Mouse (Mus musculus): ENCODE measurements around the gene St8sia1.

Gene St8sia1

GRCm38 (mm10) chr6:142863881-142864280, 100.4 kb downstream of the St8sia1 start:
- DNase-seq = peak; percentile 4

DNA sequence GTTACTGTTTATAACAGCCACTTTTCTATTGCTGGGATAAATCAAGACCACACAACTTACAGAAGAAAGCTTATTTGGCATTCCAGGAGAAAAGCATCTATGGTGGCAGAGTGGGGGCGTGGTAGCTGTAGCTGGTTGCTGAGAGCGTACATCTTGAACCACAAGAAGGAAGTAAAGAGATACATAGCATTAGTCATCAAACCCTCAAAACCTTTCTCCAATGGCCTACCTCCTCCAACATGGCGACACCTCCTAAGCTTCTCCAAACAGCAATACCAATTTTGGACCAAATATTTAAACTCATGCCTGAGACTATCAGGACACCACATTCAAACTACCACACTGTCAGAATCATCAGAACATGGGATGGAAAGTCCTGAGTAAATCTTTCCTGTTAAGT, 102.0 kb downstream of the St8sia1 start:
- DNase-seq = peak; percentile 6

- DNase-seq = no peak
These were observed 103.9 kb downstream of the St8sia1 start for GRCm38 (mm10) chr6:142860396-142860795.

- DNase-seq = no peak
These were observed 104.3 kb downstream of the St8sia1 start for GRCm38 (mm10) chr6:142859946-142860345.

- DNase-seq = peak; percentile 70
These were observed 105.3 kb downstream of the St8sia1 start for GRCm38 (mm10) chr6:142858937-142859336.

DNA sequence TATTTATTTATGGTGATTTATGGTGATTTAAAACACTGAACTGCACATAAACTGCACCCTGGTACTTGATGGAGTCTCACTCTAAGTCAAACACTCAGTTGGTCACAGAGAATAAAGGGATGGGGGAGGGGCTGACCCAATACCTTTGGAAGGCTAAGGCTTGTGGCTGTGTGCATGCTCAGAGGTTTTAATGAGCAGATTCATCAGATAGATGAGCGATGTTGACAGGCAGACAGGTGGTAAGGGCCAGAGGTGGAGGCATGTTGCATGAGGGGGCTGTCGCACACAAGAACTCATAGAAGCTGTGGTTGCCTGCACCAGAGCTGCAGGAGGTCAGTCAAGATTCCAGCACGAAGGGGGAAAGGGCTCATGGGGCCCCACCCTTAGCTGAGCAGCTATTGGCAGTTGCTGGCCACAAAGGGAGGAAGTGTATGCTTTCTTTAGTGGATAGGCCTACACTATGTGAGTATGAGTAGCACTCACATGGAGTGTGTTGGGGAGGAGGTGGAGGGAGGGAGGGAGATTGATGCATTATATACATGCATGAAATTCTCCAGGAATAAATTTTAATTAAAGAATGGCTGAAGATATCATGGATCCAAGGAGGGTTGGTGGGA, 107.9 kb downstream of the St8sia1 start:
- peak; percentile 15 for DNase-seq

DNA sequence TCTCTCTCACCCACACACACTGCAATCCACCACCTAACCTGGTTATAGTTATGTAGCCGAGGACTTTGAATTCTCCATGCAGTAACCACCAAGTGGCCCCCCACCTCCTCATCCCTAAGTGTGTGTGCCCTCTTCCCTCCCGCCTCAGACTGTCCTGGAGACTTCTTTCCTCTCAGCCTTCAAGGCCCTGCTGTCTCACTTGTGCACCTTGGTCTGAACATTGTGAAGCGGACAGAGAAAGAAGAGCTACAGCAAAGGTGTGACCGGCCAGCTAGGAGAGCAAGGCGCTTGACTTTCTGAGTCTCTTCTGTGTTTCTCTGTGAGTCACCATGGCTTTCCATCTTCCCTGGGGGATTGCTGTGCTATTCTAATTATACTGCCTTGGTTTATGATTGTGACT, 108.5 kb downstream of the St8sia1 start:
- peak; percentile 6 for DNase-seq

- peak; percentile 4 for DNase-seq
These were observed 111.6 kb downstream of the St8sia1 start for GRCm38 (mm10) chr6:142852419-142853377.

GRCm38 (mm10) chr6:142850436-142850835, 113.8 kb downstream of the St8sia1 start:
- peak; percentile 5 for DNase-seq

DNA sequence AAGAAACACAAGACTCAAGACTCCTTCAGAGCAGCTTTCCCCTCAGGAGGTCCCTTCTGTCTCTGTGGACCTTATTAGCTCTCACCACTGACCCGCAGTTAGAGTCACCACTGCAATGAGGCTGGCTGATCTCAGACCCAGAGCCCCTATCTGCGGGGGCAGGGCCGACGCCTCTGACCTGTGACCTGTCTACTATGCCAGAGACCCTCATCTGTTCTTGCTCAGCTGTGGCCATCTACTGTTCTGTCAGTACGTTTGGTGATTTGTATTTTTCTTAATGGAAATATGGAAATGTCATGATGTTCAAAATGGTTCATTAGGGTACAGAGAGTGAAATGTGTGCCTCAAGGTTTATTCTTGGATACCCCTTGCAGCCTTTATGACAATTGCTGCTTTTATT, 114.9 kb downstream of the St8sia1 start:
- no peak for DNase-seq

GRCm38 (mm10) chr6:142847914-142848674, 116.2 kb downstream of the St8sia1 start:
- no peak for DNase-seq

GRCm38 (mm10) chr6:142846855-142847254, 117.4 kb downstream of the St8sia1 start:
- DNase-seq = no peak

- no peak for DNase-seq
These were observed 119.2 kb downstream of the St8sia1 start for GRCm38 (mm10) chr6:142845066-142845465.

DNA sequence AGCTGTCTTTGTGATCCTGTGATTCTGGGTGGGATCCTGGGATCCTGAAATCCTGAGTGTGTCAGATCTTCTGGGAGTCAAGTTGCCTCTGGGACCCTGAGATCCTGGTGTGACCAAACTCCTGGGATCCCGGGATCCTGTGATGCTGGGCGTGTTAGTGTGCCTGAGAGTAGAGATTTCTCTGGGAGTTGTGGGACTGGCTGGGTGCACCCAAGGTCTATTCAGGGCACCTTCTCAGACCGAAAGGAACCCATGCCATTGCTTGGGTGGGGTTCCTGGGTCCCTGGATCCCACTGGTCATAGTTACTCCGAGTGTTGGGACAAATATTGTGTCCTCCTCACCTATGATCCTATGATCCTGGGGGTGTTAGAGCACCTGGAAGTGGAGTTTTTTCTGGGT, 120.2 kb downstream of the St8sia1 start:
- no peak for DNase-seq

DNA sequence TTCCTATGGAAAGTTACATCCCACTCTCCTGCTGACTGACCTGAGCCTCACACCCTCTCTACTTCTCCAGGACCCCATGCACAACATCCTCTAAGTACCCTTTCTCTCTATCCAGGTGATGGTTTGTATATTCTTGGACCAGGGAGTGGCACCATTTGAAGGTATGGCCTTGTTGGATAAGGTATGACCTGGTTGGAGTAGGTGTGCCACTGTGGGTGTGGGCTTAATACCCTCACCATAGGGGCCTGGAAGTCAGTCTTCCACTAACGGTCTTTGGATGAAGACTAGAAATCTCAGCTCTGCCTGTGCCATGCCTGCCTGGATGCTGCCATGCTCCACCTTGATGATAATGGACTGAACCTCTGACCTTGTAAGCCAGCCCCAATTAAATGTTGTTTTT, 125.8 kb downstream of the St8sia1 start:
- DNase-seq = no peak

DNA sequence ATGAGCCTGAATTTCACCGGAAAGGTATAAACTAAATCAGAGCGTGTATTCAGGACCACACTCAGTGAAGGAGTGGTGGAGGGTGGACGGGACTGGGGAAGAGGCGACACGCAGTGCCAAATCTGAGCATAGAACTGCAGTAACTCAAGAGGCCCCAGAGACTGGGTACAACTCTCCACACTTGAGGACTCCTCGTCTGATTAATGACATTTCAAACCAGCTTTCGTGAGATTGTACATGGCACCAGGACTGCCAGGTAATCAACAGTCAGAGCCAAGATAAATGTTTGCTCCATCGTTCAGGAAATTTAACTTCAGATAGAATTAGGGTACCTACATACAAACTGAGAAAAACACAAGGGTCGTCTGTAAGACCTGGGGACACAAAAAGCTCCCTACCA, 126.9 kb downstream of the St8sia1 start:
- no peak for DNase-seq

GRCm38 (mm10) chr6:142835726-142836125, 128.5 kb downstream of the St8sia1 start:
- DNase-seq = no peak

DNA sequence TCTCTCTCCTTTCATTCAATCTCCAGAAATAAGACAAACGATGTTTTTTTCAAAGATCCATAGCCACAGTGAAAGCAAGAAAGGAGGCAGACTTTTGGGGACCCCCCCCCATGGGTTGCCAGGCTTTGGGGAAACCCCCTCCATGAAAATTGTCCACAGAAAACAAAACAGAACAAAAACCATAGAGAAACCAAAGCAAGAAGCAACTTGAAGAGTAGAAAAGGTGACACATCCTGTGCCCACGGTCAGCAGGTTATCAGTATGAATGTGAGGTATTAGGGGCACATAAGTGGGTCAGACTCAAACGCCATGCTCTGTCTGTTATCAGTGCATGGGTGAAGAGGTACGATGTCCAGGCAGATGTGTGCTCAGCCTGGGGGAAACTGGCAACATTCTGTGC, 129.3 kb downstream of the St8sia1 start:
- no peak for DNase-seq

DNA sequence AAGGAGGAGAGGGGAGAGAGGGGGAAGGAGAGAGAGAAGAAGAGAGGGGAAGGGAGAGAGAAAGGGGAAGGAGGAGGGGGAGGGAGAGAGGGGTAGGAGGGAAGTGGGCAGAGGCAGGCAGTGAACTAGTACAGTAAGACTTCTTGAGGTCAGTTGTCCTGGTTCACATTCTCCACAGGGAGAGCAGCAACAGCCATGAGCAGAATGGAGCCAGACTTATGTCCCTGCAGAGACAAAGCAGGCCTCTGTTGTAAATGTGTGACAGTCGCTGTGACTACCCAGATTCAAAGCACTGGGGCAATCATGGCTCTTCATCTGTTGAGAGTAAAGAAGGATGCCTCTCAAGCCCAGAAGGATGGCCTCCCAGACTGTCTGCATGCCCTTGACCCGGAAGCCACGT, 132.5 kb downstream of the St8sia1 start:
- no peak for DNase-seq

DNA sequence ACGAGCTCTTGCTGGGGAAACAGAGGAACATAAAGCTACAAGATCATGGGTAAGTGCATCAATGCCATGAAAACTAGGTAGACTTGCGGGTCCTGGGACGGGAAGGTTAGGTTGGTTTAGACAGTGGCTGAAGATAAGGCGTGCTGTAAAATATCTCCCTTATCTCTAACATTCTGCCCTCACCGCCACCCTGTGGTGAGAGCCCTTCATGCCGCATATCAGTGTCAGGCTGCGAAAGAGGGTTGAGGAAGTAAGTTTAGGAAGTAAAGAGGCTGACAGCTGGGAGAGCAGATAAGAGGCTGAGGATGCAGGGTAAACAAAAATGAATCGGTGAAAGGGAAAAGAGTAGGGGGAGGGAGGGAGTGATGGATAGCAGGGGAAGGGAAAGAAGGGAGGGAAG, 133.0 kb downstream of the St8sia1 start:
- DNase-seq = peak; percentile 76

- no peak for DNase-seq
These were observed 134.0 kb downstream of the St8sia1 start for GRCm38 (mm10) chr6:142830221-142830620.

- DNase-seq = no peak
These were observed 138.8 kb downstream of the St8sia1 start for GRCm38 (mm10) chr6:142825449-142825848.

- no peak for DNase-seq
These were observed 141.1 kb downstream of the St8sia1 start for GRCm38 (mm10) chr6:142823008-142823787.

Measured in thymus, postnatal 4 days (tissue).